Mouse (Mus musculus) liver, embryonic 12.5 days (tissue): ENCODE data around the gene Sorl1. TPM values are rescaled to one million over a fixed set of nuclear protein-coding genes. Genes with fewer than 3 reads are reported as not detected.

ENCODE experiments used
- ATAC-seq: fragments of 200-750 bp; cut with Nextera tagmentation; 2 replicates; pipeline ENCODE4 v1.8.0; 2017; ENCODE audit warnings: moderate number of reproducible peaks, mild to moderate bottlenecking, moderate library complexity
- H3K27ac ChIP-seq: fragments of 300-500 bp; sonication (generic); 2 replicates; pipeline ENCODE4 v1.5.1; 2016; ENCODE audit warnings: mild to moderate bottlenecking
- H3K27me3 ChIP-seq: fragments of 300-500 bp; sonication (generic); replicated peaks from 2 replicates; pipeline ENCODE4 v1.6.1; 2016; ENCODE audit warnings: mild to moderate bottlenecking, moderate library complexity
- H3K36me3 ChIP-seq: fragments of 300-500 bp; sonication (generic); 2 replicates; pipeline ENCODE4 v1.6.1; 2016; ENCODE audit warnings: mild to moderate bottlenecking, moderate library complexity
- H3K4me1 ChIP-seq: fragments of 300-500 bp; sonication (generic); 2 replicates; pipeline ENCODE4 v1.6.1; 2016
- H3K4me2 ChIP-seq: fragments of 300-500 bp; sonication (generic); 2 replicates; pipeline ENCODE4 v1.6.1; 2016; ENCODE audit warnings: mild to moderate bottlenecking, moderate library complexity
- H3K4me3 ChIP-seq: fragments of 300-500 bp; sonication (generic); 2 replicates; pipeline ENCODE4 v1.5.1; 2016; ENCODE audit warnings: mild to moderate bottlenecking, moderate library complexity
- H3K9ac ChIP-seq: fragments of 300-500 bp; sonication (generic); 2 replicates; pipeline ENCODE4 v1.6.1; 2016; ENCODE audit warnings: mild to moderate bottlenecking, moderate library complexity
- H3K9me3 ChIP-seq: fragments of 300-500 bp; sonication (generic); replicated peaks from 2 replicates; pipeline ENCODE4 v1.6.1; 2016; ENCODE audit warnings: mild to moderate bottlenecking, moderate library complexity
- WGBS: fragments of 180-500 bp; shearing (Covaris S2); methylation state at CpG from one replicate; pipeline ENCODE4 v1.1.7; 2016; ENCODE audit not compliant: insufficient replicate concordance; 5-methylcytosine and 5-hydroxymethylcytosine counted together
- polyA plus RNA-seq: library from polyadenylated mRNA; unstranded; fragments of >200 nt; fragmentation: Nextera tagmentation; extraction: Ambion mirVana; gene quantifications from 2 replicates; pipeline ENCODE4 v1.2.1, GENCODE M21; 2016

Gene Sorl1
- polyA plus RNA-seq, 1 experiment from 2014 or later: 0.98 TPM

- Histone ChIP-seq H3K4me2 (no peak overlapping the region), H3K9me3 (no peaks in the 10 kb centered on the region), H3K4me3 (no peak overlapping the region), H3K9ac (no peak overlapping the region), H3K4me1 (peaks cover 5% of the 10 kb centered on the region; the same call in 1 of the 2 replicates), H3K27ac (no peak overlapping the region), H3K36me3 (no peaks in the 10 kb centered on the region), H3K27me3 (no peaks in the 10 kb centered on the region)
- ATAC-seq: no peak
- 75% methylated on average over 7 of the region's 7 CpGs for WGBS
These were observed 22.8 kb downstream of the Sorl1 start for GRCm38 (mm10) chr9:42101266-42101665.

- Histone ChIP-seq H3K27ac (no peak overlapping the region), H3K27me3 (no peaks in the 10 kb centered on the region), H3K4me3 (no peak overlapping the region), H3K4me1 (peaks cover 5% of the 10 kb centered on the region; the same call in 1 of the 2 replicates), H3K9me3 (no peaks in the 10 kb centered on the region), H3K36me3 (no peaks in the 10 kb centered on the region), H3K9ac (no peak overlapping the region), H3K4me2 (no peak overlapping the region)
- WGBS: 74% methylated on average over 9 of the region's 9 CpGs
- no peak for ATAC-seq
These were observed 23.4 kb downstream of the Sorl1 start for GRCm38 (mm10) chr9:42100618-42101210.

DNA sequence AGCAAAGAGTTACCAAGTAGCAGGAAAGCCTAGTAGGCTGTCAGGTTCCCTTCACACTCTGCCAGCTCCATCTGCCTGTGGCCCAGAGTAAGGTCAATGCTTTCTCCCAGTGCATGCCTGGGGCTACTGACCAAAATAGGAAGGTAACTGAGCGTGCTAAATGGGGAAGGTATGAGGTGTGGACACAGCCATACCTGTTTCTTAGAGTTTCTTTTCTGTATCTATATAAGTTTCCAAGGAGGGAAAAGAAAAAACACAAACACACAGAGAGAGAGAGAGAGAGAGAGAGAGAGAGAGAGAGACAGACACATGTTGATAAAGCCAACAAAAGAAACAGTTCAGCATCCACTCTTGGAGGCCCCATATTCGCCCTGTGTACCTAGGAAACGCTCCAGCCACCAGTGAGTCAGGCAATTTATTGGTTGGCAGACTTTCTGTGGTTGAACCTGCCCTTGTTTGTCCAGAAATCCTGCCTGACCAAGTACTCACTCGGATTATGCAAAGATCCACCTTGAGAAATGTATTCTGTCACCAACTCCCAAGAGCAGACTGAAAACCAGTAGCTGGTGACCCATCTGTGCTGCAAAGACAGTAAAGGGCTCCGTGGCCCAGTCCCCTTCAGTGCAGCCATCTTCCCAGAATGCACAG lies 25.5 kb downstream of the Sorl1 start:
- Histone ChIP-seq H3K9me3 (no peaks in the 10 kb centered on the region), H3K4me1 (no peaks in the 10 kb centered on the region), H3K27ac (no peak overlapping the region), H3K27me3 (no peaks in the 10 kb centered on the region), H3K4me2 (no peak overlapping the region), H3K4me3 (no peak overlapping the region), H3K9ac (no peak overlapping the region), H3K36me3 (no peaks in the 10 kb centered on the region)
- no peak for ATAC-seq
- 54% methylated on average over 5 of the region's 5 CpGs for WGBS

- Histone ChIP-seq H3K27me3 (no peaks in the 10 kb centered on the region), H3K4me1 (no peaks in the 10 kb centered on the region), H3K4me3 (no peak overlapping the region), H3K9me3 (no peaks in the 10 kb centered on the region), H3K36me3 (no peaks in the 10 kb centered on the region), H3K27ac (no peak overlapping the region), H3K4me2 (no peak overlapping the region), H3K9ac (no peak overlapping the region)
- ATAC-seq: no peak
- 65% methylated on average over 8 of the region's 8 CpGs for WGBS
These were observed 26.2 kb downstream of the Sorl1 start for GRCm38 (mm10) chr9:42097731-42098473.

DNA sequence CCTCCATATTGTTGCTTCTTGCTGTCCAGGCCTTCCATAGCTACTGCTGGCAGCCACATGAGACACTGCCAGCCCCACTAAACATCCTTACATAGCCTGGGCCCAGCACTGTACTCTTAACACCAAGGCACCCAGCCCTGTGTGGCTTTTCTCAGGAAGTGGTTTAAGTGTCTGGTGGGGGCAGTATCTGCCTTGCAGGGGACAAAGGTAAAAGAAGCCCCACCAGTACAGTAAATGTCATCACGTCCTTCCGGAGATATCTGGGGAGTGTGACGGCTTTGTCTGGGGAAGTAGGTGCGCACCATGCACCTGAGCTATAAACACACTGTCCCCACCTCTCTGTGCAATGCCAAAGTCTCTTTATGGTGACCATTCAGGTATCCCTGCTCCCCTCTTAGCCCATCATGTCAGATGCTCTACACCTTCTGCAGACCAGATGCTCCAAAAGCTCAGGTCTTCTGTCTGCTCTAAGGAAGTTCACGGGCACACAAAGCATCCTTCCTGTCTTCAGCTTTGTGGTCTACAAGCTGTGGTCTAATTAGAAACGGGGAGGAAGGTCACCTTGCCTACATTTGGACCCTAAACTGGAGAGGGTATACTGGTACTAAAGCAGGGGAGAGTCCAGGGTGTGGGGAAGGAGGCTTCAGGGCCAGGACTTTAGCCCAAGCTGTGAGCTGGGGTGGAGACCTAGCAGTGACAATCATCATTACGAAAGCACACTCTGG lies 26.9 kb downstream of the Sorl1 start:
- Histone ChIP-seq H3K9ac (no peak overlapping the region), H3K9me3 (no peaks in the 10 kb centered on the region), H3K4me1 (no peaks in the 10 kb centered on the region), H3K36me3 (no peaks in the 10 kb centered on the region), H3K27ac (no peak overlapping the region), H3K4me3 (no peak overlapping the region), H3K27me3 (no peaks in the 10 kb centered on the region), H3K4me2 (no peak overlapping the region)
- no peak for ATAC-seq
- 45% methylated on average over 7 of the region's 7 CpGs for WGBS

- H3K4me1 ChIP-seq: no peaks in the 10 kb centered on the region
- no peaks in the 10 kb centered on the region for H3K27me3 ChIP-seq
- no peak for ATAC-seq
- H3K4me3 ChIP-seq: no peak overlapping the region
- no peak overlapping the region for H3K4me2 ChIP-seq
- no peak overlapping the region for H3K9ac ChIP-seq
- WGBS: 57% methylated on average over 11 of the region's 11 CpGs
- H3K9me3 ChIP-seq: no peaks in the 10 kb centered on the region
- no peaks in the 10 kb centered on the region for H3K36me3 ChIP-seq
- no peak overlapping the region for H3K27ac ChIP-seq
These were observed 29.3 kb downstream of the Sorl1 start for GRCm38 (mm10) chr9:42094752-42095151.

DNA sequence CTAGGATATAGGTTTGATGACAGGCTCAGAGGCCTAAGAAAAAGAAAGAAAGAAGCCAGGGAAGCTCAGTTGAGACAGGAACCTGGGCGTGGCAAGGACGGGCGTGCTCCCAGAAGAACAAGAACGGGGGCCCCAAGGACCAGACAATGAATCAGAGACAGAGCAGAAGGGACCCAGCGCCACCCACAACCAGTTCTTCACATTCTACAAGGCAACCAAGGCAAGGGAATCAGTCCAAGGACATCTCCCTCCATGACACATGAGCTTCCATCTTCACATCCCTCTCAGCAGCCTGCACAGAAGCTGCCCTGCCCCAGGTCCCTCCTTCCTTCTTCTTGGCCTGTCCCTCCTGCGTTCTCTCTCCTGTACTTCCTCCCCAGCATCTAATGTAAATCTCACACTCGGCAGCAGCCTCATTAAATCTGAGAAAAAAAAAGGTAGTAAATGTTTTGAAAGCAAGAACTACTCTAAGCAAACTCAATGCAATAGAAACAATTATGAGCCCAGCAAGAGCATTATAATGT lies 30.0 kb downstream of the Sorl1 start:
- Histone ChIP-seq H3K27ac (no peak overlapping the region), H3K36me3 (no peaks in the 10 kb centered on the region), H3K4me2 (no peak overlapping the region), H3K9ac (no peak overlapping the region), H3K4me3 (no peak overlapping the region), H3K4me1 (no peaks in the 10 kb centered on the region), H3K9me3 (no peaks in the 10 kb centered on the region), H3K27me3 (no peaks in the 10 kb centered on the region)
- no peak for ATAC-seq
- 55% methylated on average over 7 of the region's 7 CpGs for WGBS

- no peak overlapping the region for H3K27ac ChIP-seq
- no peak overlapping the region for H3K9ac ChIP-seq
- H3K4me2 ChIP-seq: no peak overlapping the region
- H3K27me3 ChIP-seq: no peaks in the 10 kb centered on the region
- WGBS: 64% methylated on average over 2 of the region's 2 CpGs
- ATAC-seq: no peak
- no peaks in the 10 kb centered on the region for H3K36me3 ChIP-seq
- H3K4me3 ChIP-seq: no peak overlapping the region
- no peaks in the 10 kb centered on the region for H3K4me1 ChIP-seq
- no peaks in the 10 kb centered on the region for H3K9me3 ChIP-seq
These were observed 31.3 kb downstream of the Sorl1 start for GRCm38 (mm10) chr9:42092749-42093148.

GRCm38 (mm10) chr9:42091561-42091960 lies 32.5 kb downstream of the Sorl1 start:
- no peak overlapping the region for H3K4me2 ChIP-seq
- no peaks in the 10 kb centered on the region for H3K27me3 ChIP-seq
- WGBS: 89% methylated on average over 4 of the region's 4 CpGs
- ATAC-seq: no peak
- no peak overlapping the region for H3K9ac ChIP-seq
- no peak overlapping the region for H3K4me3 ChIP-seq
- no peaks in the 10 kb centered on the region for H3K36me3 ChIP-seq
- no peaks in the 10 kb centered on the region for H3K9me3 ChIP-seq
- H3K4me1 ChIP-seq: no peaks in the 10 kb centered on the region
- no peak overlapping the region for H3K27ac ChIP-seq

- no peaks in the 10 kb centered on the region for H3K4me1 ChIP-seq
- H3K4me3 ChIP-seq: no peak overlapping the region
- no peak overlapping the region for H3K9ac ChIP-seq
- no peaks in the 10 kb centered on the region for H3K27me3 ChIP-seq
- no peak overlapping the region for H3K27ac ChIP-seq
- ATAC-seq: no peak
- 64% methylated on average over 4 of the region's 4 CpGs for WGBS
- no peaks in the 10 kb centered on the region for H3K36me3 ChIP-seq
- H3K9me3 ChIP-seq: no peaks in the 10 kb centered on the region
- no peak overlapping the region for H3K4me2 ChIP-seq
These were observed 36.2 kb downstream of the Sorl1 start for GRCm38 (mm10) chr9:42087921-42088320.

DNA sequence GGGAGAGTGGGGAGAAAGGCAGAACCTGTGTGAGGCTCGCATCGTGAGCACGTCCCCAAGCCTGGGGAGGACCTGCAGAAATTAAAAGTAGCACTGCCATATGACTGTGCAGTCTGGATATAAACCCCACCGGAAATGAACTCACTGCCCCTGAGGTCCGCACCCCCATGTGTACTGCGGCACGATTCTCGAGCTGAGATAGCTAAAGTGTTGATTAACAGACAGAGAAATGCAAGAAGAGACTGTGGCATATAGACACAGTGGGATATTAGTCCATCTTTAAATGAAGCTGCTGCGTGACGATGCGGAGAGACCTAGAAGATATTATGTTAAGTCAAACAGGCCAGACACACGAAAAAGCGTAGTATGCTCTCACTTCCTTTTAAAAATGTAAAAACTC lies 38.1 kb downstream of the Sorl1 start:
- no peak overlapping the region for H3K4me2 ChIP-seq
- H3K36me3 ChIP-seq: no peaks in the 10 kb centered on the region
- H3K27ac ChIP-seq: no peak overlapping the region
- no peak overlapping the region for H3K9ac ChIP-seq
- WGBS: 80% methylated on average over 13 of the region's 13 CpGs
- no peaks in the 10 kb centered on the region for H3K27me3 ChIP-seq
- no peaks in the 10 kb centered on the region for H3K9me3 ChIP-seq
- H3K4me1 ChIP-seq: no peaks in the 10 kb centered on the region
- H3K4me3 ChIP-seq: no peak overlapping the region
- no peak for ATAC-seq

DNA sequence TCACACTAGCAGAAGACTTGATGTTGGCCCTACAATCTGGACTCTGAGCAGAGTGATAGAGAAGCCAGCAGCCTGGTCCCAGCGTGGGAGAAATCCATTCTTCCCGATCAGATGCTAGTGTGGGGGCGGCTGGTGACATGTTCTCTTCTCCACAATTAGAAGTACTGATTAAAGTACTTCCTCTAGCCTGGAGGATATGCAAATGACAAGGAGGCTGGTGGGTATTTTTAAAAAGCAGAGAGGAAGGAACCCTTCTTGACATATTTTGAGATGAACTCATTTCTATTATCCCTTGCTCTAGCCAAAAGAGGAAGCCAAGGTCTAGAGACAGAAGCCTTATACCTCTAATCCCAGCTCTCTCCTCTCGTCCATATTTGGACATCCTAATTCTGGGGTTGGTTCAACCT lies 40.4 kb downstream of the Sorl1 start:
- no peak overlapping the region for H3K4me2 ChIP-seq
- H3K27ac ChIP-seq: no peak overlapping the region
- 39% methylated on average over 4 of the region's 4 CpGs for WGBS

More for the DNA sequence above, 40.4 kb downstream of the Sorl1 start:
- H3K9me3 ChIP-seq: no peaks in the 10 kb centered on the region
- no peaks in the 10 kb centered on the region for H3K4me1 ChIP-seq
- no peak for ATAC-seq
- H3K4me3 ChIP-seq: no peak overlapping the region
- no peak overlapping the region for H3K9ac ChIP-seq
- H3K36me3 ChIP-seq: no peaks in the 10 kb centered on the region
- no peaks in the 10 kb centered on the region for H3K27me3 ChIP-seq
